Mouse (Mus musculus): Measurements from ENCODE around the gene Mfsd2b.

DNA sequence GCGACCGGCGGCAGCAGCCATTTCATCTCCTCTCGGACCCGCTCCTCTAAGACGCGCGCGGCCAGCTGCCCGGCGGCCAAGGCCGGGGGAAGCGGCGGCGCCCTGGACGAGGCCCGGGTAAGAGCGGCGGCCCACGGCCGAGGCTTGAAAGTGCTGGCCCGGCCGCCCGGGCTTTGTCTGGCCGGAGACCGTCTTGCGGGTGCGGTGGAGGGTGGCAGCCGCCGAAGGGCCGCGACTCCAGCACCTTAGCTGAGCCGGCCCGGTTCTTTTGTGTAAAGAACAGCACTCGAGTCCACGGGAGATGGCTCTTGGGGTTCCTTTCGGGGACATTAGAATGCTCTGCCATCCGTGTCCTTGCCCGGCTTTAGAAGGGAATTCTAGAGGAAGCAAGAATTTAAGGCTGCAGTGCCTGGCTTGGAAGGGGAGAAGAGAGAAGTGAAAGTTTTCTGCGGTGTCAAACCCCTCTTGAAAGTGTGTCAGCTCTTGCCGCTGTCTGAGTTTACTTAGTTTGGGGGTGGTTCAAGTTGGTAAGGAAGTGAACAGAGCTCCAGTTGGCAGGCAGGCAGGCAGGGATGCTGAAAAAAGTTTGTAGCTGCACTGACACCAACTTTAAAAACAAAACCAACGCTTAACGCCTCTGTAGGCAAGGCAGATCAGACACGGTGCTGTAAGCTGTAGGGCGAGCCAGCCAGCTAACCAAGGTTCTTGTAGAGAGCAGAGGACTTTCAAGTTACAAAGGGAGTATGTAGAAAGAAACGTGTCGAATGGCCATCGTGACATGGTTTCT is 43.8 kb upstream of the Mfsd2b start:
- TF ChIP-seq CTCF (conservative IDR thresholded peaks at IDR 0.05; ENCODE audit: low read length) (no peak), POU5F1 (IDR thresholded peaks at IDR 0.05; ENCODE audit: borderline replicate concordance, low read length) (no peak), NANOG (IDR thresholded peaks at IDR 0.05; ENCODE audit: borderline replicate concordance, low read length) (no peak)

All from E14TG2a.4 (cell line).